Mouse (Mus musculus): ENCODE measurements around the gene Vmn2r25. TPM values are rescaled to one million over a fixed set of nuclear protein-coding genes. Genes with fewer than 3 reads are reported as not detected.
"Not testable (repeated sequence)": the region's sequence is repeated elsewhere in the genome, so short reads cannot be mapped to it uniquely, and the experiment has no call there.

Gene Vmn2r25
- polyA plus RNA-seq (2015; fragmentation: Nextera tagmentation; extraction: Ambion mirVana): not detected in 2 replicates

DNA sequence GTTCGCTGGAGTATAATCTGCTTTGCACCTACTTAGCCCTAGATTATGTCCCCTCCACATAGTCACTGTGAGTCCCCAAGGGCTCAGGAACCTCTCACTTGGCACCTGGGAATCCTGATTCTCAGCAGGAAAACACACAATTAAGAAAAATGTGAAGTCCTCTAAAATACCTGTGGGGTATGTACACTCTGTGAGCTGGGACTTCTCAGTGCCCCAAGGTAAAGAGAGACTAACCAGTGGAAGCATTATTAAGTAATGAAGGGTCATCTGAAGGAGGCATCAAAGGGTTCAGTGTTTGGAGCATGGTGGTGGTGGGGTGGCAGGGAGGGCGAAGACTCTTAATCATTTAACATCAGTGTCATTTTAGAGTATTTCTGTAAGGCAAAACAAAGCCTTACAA, at the start of gene Vmn2r25:
Gene Vmn2r25, minus strand, starts transcription at position 101 of the 400 bp plus-strand sequence.
- H3K27ac ChIP-seq; H3K4me3 ChIP-seq (replicated peaks); ATAC-seq (ENCODE audit: insufficient read depth, low FRiP score, low read depth); H3K36me3 ChIP-seq; H3K4me1 ChIP-seq; H3K27me3 ChIP-seq (replicated peaks); H3K4me2 ChIP-seq; H3K9me3 ChIP-seq; H3K9ac ChIP-seq: not testable (repeated sequence)
- 66% methylated on average over 2 of the region's 2 CpGs for WGBS

DNA sequence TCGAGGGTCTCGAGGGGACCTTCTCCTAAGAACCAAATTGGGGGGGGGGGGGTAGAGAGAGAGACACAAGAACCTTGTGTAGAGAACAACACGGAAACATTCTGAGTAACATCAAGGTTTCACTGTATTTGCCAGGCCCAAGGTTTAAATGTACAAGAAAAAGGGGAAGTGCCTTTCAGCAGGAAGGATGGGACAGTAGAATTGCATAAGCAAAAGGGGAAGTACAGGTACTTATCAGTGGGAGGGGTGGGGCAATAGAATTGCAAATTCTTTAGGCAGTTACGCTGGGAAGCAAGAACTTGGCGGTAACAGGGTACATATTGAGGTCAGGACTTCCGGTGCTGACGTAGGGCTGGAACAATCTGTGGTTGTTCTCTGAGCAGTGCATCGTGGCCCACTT, 33.3 kb downstream of the Vmn2r25 start:
- no peak overlapping the region for H3K27ac ChIP-seq
- H3K4me3 ChIP-seq (replicated peaks): no peak overlapping the region
- H3K36me3 ChIP-seq: no peaks in the 10 kb centered on the region
- no peaks in the 10 kb centered on the region for H3K9me3 ChIP-seq
- H3K4me2 ChIP-seq: no peak overlapping the region
- WGBS: 77% methylated on average over 8 of the region's 8 CpGs
- no peak overlapping the region for H3K9ac ChIP-seq
- no peaks in the 10 kb centered on the region for H3K27me3 ChIP-seq (replicated peaks)
- ATAC-seq (ENCODE audit: insufficient read depth, low FRiP score, low read depth): no peak
- no peaks in the 10 kb centered on the region for H3K4me1 ChIP-seq

GRCm38 (mm10) chr6:123810291-123810690, 43.0 kb downstream of the Vmn2r25 start:
- not testable (repeated sequence) for H3K27ac ChIP-seq; H3K4me3 ChIP-seq (replicated peaks); ATAC-seq (ENCODE audit: insufficient read depth, low FRiP score, low read depth); H3K27me3 ChIP-seq (replicated peaks); H3K36me3 ChIP-seq; H3K9ac ChIP-seq; H3K4me1 ChIP-seq; H3K9me3 ChIP-seq; H3K4me2 ChIP-seq

DNA sequence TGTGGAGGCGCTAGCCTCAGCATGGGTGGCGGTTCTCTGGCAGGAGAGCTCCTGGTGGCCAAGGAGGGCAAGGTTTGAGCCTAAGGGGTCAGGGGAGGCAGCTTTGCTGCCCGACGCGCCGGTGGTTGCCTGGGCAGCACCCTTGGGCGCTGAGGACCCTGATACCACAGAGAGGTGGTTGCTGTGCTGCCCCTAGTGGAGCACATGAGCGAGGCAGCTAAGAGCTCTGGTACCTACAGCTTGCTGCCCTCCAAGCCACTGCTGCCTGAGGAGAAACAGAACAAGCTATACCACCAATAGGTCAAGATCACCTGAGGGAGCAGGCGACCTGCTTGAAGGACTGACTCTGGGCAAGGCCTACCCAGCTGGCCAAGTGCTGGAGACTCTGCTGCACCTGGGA, 59.5 kb downstream of the Vmn2r25 start:
- ATAC-seq (ENCODE audit: insufficient read depth, low FRiP score, low read depth): no peak
- Histone ChIP-seq H3K4me3 (replicated peaks) (no peak overlapping the region), H3K27ac (no peak overlapping the region), H3K4me1 (no peaks in the 10 kb centered on the region), H3K27me3 (replicated peaks) (no peaks in the 10 kb centered on the region), H3K9ac (no peak overlapping the region), H3K9me3 (no peaks in the 10 kb centered on the region), H3K36me3 (no peaks in the 10 kb centered on the region), H3K4me2 (no peak overlapping the region)
- 36% methylated on average over 9 of the region's 9 CpGs for WGBS

DNA sequence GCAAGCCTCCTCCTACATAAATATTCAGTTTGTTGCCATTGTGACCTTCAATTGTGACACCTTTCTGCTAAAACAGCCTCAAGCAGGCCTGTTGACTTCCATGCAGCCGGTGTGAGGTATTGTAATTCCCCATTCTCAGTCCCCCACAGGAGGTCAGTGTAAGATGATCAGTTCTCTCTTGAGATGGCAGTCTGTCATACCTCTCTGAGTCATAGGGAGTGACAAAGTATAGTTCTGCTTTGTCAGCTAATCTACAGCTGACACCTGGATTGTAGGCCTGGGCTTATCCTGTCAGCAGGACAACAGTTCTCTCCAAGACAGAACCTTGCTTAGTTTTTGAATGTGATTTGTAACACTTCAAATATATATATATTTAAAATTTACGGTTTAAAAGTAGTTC, 68.4 kb downstream of the Vmn2r25 start:
- H3K9me3 ChIP-seq: no peaks in the 10 kb centered on the region
- 61% methylated on average over 2 of the region's 2 CpGs for WGBS
- no peak overlapping the region for H3K4me2 ChIP-seq

GRCm38 (mm10) chr6:123778579-123778978, 74.7 kb downstream of the Vmn2r25 start, which contains the start of gene Vmn2r24:
Vmn2r24 (plus strand) TSS chr6:123778879.
- no peak within 1 kb of the TSS for H3K4me3 ChIP-seq (replicated peaks)
- no peaks in the 10 kb centered on the region for H3K27me3 ChIP-seq (replicated peaks)

More for the DNA sequence above, 68.4 kb downstream of the Vmn2r25 start:
- ATAC-seq (ENCODE audit: insufficient read depth, low FRiP score, low read depth): no peak
- no peaks in the 10 kb centered on the region for H3K27me3 ChIP-seq (replicated peaks)
- H3K36me3 ChIP-seq: no peaks in the 10 kb centered on the region
- no peak overlapping the region for H3K9ac ChIP-seq
- no peak overlapping the region for H3K27ac ChIP-seq
- H3K4me3 ChIP-seq (replicated peaks): no peak overlapping the region
- H3K4me1 ChIP-seq: no peaks in the 10 kb centered on the region

More at GRCm38 (mm10) chr6:123778579-123778978, 74.7 kb downstream of the Vmn2r25 start, which contains the start of gene Vmn2r24:
- no peak for ATAC-seq (ENCODE audit: insufficient read depth, low FRiP score, low read depth)
- Histone ChIP-seq H3K9me3 (no peaks in the 10 kb centered on the region), H3K36me3 (no peaks in the 10 kb centered on the region), H3K27ac (no peak within 1 kb of the TSS), H3K4me1 (no peaks in the 10 kb centered on the region), H3K9ac (no peak within 1 kb of the TSS), H3K4me2 (no peak within 1 kb of the TSS)
- WGBS: 58% methylated on average over 1 of the region's 1 CpGs

Other genes starting within 250 kb of the Vmn2r25 start
- gene Vmn2r22, start 202.7 kb downstream of the Vmn2r25 start, polyA plus RNA-seq (2015; fragmentation: Nextera tagmentation; extraction: Ambion mirVana): not detected in 2 replicates
- gene Vmn2r23, start 150.8 kb downstream of the Vmn2r25 start, polyA plus RNA-seq (2015; fragmentation: Nextera tagmentation; extraction: Ambion mirVana): not detected in 2 replicates
- gene Vmn2r24, start 74.6 kb downstream of the Vmn2r25 start, polyA plus RNA-seq (2015; fragmentation: Nextera tagmentation; extraction: Ambion mirVana): not detected in 2 replicates
- gene Vmn2r26, start 171.1 kb upstream of the Vmn2r25 start, polyA plus RNA-seq (2015; fragmentation: Nextera tagmentation; extraction: Ambion mirVana): not detected in 2 replicates